Mouse (Mus musculus): ENCODE data around the gene Dtx4. TPM values are rescaled to one million over a fixed set of nuclear protein-coding genes. Genes with fewer than 3 reads are reported as not detected.

Gene Dtx4
- total RNA-seq, 2 experiments from 2014 or later: 7.7 to 8.9 TPM

Other genes with a start within 250 kb of the Dtx4 start
- not detected for gene Olfr235, start 240.4 kb downstream of the Dtx4 start, total RNA-seq (2021)
- gene Olfr1434, start 221.6 kb downstream of the Dtx4 start, total RNA-seq (2021): not detected
- gene Olfr1436, start 202.3 kb downstream of the Dtx4 start, total RNA-seq (2021): not detected
- not detected for gene Olfr1437, start 176.4 kb downstream of the Dtx4 start, total RNA-seq (2021)
- gene Olfr1438-ps1, start 165.5 kb downstream of the Dtx4 start, total RNA-seq (2021): not detected
- not detected for gene Olfr1440, start 114.2 kb downstream of the Dtx4 start, total RNA-seq (2021)
- gene Olfr1441, start 84.0 kb downstream of the Dtx4 start, total RNA-seq (2021): not detected
- gene Pfpl, start 73.5 kb downstream of the Dtx4 start, total RNA-seq (2021): not detected
- 1 to 10 TPM; 4.5 to 5.7 TPM for gene Mpeg1, start 40.7 kb downstream of the Dtx4 start, total RNA-seq (2021)
- gene Fam111a, start 44.3 kb upstream of the Dtx4 start, total RNA-seq (2021): 10 to 100 TPM; 23.1 to 23.8 TPM
- not detected for gene Gm4952, start 98.5 kb upstream of the Dtx4 start, total RNA-seq (2021)
- gene Glyat, start 131.9 kb upstream of the Dtx4 start, total RNA-seq (2021): not detected
- gene Olfr1442, start 169.0 kb upstream of the Dtx4 start, total RNA-seq (2021): not detected
- gene Olfr1443, start 176.7 kb upstream of the Dtx4 start, total RNA-seq (2021): not detected
- gene Keg1, start 194.3 kb upstream of the Dtx4 start, total RNA-seq (2021): not detected

Measured in heart, postnatal 4 days (tissue).